Mouse (Mus musculus) forebrain, embryonic 10.5 days (tissue): ENCODE measurements around the gene Rnf167. TPM values are rescaled to one million over a fixed set of nuclear protein-coding genes. Genes with fewer than 3 reads are reported as not detected.

Experiments used
- DNase-seq: peaks from one replicate; pipeline ENCODE4 v3.0.0-alpha.2; 2017; ENCODE audit warnings: low spot score; ENCODE audit errors: extremely low spot score
- H3K27ac ChIP-seq: fragments of 300-500 bp; sonication (generic); 2 replicates; pipeline ENCODE4 v1.5.1; 2016; ENCODE audit warnings: mild to moderate bottlenecking
- H3K27me3 ChIP-seq: fragments of 300-500 bp; sonication (generic); 2 replicates; pipeline ENCODE4 v1.6.1; 2016; ENCODE audit warnings: mild to moderate bottlenecking; ENCODE audit not compliant: poor library complexity, severe bottlenecking
- H3K36me3 ChIP-seq: fragments of 300-500 bp; sonication (generic); replicated peaks from 2 replicates; pipeline ENCODE4 v1.6.1; 2016; ENCODE audit warnings: mild to moderate bottlenecking, moderate library complexity
- H3K4me1 ChIP-seq: fragments of 300-500 bp; sonication (generic); 2 replicates; pipeline ENCODE4 v1.6.1; 2016
- H3K4me3 ChIP-seq: fragments of 300-500 bp; sonication (generic); 2 replicates; pipeline ENCODE4 v1.5.1; 2016; ENCODE audit warnings: mild to moderate bottlenecking, moderate library complexity
- H3K9me3 ChIP-seq: fragments of 300-500 bp; sonication (generic); 2 replicates; pipeline ENCODE4 v1.6.1; 2016; ENCODE audit warnings: mild to moderate bottlenecking, moderate library complexity
- WGBS: fragments of 180-500 bp; shearing (Covaris S2); methylation state at CpG from one replicate; pipeline ENCODE4 v1.1.7; 2016; 5-methylcytosine and 5-hydroxymethylcytosine counted together
- polyA plus RNA-seq: library from polyadenylated mRNA; unstranded; fragments of >200 nt; fragmentation: Nextera tagmentation; extraction: Ambion mirVana; gene quantifications from 2 replicates; pipeline ENCODE4 v1.2.1, GENCODE M21; 2016

Rnf167 gene
- polyA plus RNA-seq, 1 experiment from 2014 or later = 71.3 TPM

DNA sequence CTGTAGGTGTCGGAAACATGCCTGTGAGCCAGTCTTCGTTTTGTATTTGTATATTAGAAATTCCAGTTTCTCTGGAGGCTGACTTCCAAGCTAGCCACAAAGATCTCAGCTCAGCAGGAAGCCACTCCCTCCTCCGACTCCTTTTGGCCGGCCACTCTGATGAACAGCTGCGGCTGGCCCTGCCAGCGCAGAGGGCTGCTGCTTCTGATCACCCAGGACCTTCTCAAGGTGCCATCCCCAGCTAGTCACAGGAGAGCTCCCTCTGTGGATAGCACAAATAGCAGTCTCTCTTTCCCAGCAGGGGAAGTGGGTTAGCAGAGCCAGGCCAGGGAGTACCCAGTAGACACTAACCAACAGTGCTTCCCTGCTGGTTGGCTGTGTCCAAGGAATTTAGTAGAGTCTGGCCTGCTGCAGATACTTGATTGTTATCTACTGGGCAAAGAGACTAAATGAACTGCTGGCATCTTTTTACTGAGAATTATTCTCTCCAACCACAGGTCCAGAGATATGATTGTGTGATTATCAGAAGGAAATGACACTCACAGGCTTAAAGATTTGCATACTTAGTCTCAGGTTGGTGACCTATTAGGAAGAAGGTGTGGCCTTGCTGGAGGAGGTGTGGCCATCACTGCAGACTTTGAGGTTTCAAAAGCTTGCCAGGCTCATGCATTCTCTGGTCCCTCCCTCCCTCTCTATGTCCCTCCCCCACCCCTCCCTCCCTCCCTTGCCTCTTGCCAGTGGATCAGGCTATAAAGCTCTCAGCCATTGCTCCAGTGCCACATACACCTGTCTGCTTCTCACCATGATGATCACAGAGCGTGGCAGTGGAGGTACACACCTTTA is 24.8 kb upstream of the Rnf167 start:
- H3K9me3 ChIP-seq = no peaks in the 10 kb centered on the region

GRCm38 (mm10) chr11:70623053-70623742 is 23.8 kb upstream of the Rnf167 start:
- no peak overlapping the region for H3K27ac ChIP-seq
- no peaks in the 10 kb centered on the region for H3K27me3 ChIP-seq
- H3K4me1 ChIP-seq = no peaks in the 10 kb centered on the region; the same call in 1 of the 2 replicates
- 86% methylated on average over 10 of the region's 10 CpGs for WGBS
- H3K9me3 ChIP-seq = no peaks in the 10 kb centered on the region
- H3K36me3 ChIP-seq = no peaks in the 10 kb centered on the region
- no peak overlapping the region for H3K4me3 ChIP-seq
- no peak for DNase-seq

More for the DNA sequence above, 24.8 kb upstream of the Rnf167 start:
- H3K4me1 ChIP-seq = no peaks in the 10 kb centered on the region; the same call in 1 of the 2 replicates
- no peak overlapping the region for H3K4me3 ChIP-seq
- no peaks in the 10 kb centered on the region for H3K36me3 ChIP-seq
- no peak overlapping the region for H3K27ac ChIP-seq
- no peak for DNase-seq
- 48% methylated on average over 7 of the region's 7 CpGs for WGBS
- H3K27me3 ChIP-seq = peaks cover 1% of the 10 kb centered on the region; the same call in 1 of the 2 replicates

- H3K4me3 ChIP-seq = no peak overlapping the region
- H3K4me1 ChIP-seq = no peaks in the 10 kb centered on the region; the same call in 1 of the 2 replicates
- H3K9me3 ChIP-seq = no peaks in the 10 kb centered on the region
- DNase-seq = peak; percentile 55
- no peaks in the 10 kb centered on the region for H3K27me3 ChIP-seq
- H3K27ac ChIP-seq = no peak overlapping the region
- 53% methylated on average over 4 of the region's 4 CpGs for WGBS
- H3K36me3 ChIP-seq = no peaks in the 10 kb centered on the region
Measured at GRCm38 (mm10) chr11:70625473-70625872, 21.6 kb upstream of the Rnf167 start.

- WGBS = 77% methylated on average over 4 of the region's 4 CpGs
- no peaks in the 10 kb centered on the region; the same call in 1 of the 2 replicates for H3K4me1 ChIP-seq
- no peaks in the 10 kb centered on the region for H3K36me3 ChIP-seq
- H3K9me3 ChIP-seq = no peaks in the 10 kb centered on the region
- no peaks in the 10 kb centered on the region for H3K27me3 ChIP-seq
- no peak for DNase-seq
- no peak overlapping the region for H3K4me3 ChIP-seq
- no peak overlapping the region for H3K27ac ChIP-seq
Measured at GRCm38 (mm10) chr11:70626877-70627276, 20.2 kb upstream of the Rnf167 start.

DNA sequence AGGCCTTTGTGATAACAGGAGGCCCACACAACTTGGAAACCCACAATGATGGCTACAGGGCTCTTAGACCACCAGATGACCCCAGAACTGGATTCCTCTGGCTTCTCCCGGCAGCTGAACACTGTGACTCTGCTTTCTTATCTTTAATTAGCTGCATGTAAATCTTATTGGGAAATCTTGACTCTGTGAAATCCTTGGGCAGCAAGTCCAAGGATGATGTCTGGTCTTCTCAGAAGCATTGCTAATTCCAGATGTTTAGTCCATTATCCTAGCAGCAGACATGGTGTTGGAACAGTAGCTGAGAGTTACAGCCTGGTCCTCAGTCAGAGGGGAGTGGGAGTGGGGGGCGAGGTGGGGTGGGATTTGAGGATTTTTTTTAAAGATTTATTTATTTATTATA is 18.6 kb upstream of the Rnf167 start:
- Histone ChIP-seq H3K27me3 (no peaks in the 10 kb centered on the region), H3K9me3 (no peaks in the 10 kb centered on the region), H3K4me1 (no peaks in the 10 kb centered on the region), H3K36me3 (no peaks in the 10 kb centered on the region), H3K27ac (no peak overlapping the region), H3K4me3 (no peak overlapping the region)
- WGBS = 85% methylated on average over 2 of the region's 2 CpGs
- no peak for DNase-seq

DNA sequence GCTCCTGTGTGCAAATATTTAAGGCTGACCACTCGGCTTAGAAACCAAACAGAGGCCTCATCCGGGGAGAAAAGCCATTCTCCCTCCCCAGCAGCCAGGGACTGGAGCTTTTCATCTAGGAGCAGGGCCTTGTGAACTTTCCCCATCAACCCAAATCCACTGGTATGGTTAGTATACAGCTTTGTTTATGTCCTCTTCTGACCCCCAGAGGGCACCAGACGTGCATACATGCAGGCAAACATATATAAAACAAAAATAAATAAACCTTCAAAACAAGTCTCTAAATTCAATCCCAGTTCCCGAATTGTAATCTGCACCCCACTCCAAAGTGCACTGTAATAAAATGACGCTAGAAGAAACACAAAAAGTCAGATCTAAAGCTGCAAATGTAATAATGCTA is 17.5 kb upstream of the Rnf167 start:
- 63% methylated on average over 5 of the region's 5 CpGs for WGBS
- H3K9me3 ChIP-seq = no peaks in the 10 kb centered on the region
- H3K36me3 ChIP-seq = no peaks in the 10 kb centered on the region
- H3K27me3 ChIP-seq = no peaks in the 10 kb centered on the region
- no peaks in the 10 kb centered on the region for H3K4me1 ChIP-seq
- no peak overlapping the region for H3K4me3 ChIP-seq
- no peak for DNase-seq
- H3K27ac ChIP-seq = no peak overlapping the region

DNA sequence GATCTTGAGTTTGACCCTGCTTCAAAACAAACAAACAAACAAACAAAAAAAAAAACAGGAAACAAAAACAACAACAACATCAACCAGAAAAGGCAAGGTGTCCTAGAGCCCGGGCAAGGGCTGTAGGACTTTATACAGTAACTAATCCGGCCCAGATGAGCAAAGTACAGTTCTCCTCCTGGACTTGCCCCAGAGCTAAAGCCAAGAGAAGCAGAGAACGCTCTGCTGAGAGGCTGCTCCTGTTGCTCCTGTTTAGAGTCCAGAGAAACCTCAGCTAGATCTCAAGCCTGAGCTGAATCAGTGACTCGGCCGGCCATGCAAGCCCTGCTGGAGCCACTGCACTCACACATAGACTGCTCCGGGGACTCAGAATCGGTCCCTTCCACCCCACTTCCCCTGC is 16.9 kb upstream of the Rnf167 start:
- H3K4me1 ChIP-seq = no peaks in the 10 kb centered on the region
- no peak for DNase-seq
- WGBS = 75% methylated on average over 7 of the region's 7 CpGs

DNA sequence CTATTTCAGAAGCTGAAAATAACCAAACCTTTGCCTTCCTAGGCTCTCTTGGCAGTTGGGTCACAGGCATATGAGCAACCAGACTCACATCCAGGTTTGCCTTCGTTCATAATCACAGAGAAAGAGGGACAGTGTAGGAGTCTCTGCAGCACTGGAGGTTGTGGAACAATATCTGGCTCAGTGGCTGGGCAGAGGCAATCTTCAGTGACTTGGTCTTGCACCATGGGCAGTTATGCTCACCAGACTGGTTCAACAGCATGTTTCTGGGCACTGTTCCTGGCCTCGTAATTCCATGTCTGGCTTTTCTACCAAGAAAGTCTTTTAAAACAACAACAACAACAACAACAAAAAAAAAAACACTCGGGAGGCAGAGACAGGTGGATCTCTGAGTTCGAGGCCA is 11.4 kb upstream of the Rnf167 start:
- Histone ChIP-seq H3K27me3 (no peaks in the 10 kb centered on the region), H3K4me3 (no peak overlapping the region), H3K9me3 (no peaks in the 10 kb centered on the region), H3K4me1 (no peaks in the 10 kb centered on the region), H3K36me3 (no peaks in the 10 kb centered on the region), H3K27ac (no peak overlapping the region)
- DNase-seq = no peak
- WGBS = 88% methylated on average over 4 of the region's 4 CpGs

More for the DNA sequence above, 16.9 kb upstream of the Rnf167 start:
- no peak overlapping the region for H3K4me3 ChIP-seq
- H3K27me3 ChIP-seq = no peaks in the 10 kb centered on the region
- no peaks in the 10 kb centered on the region for H3K36me3 ChIP-seq
- 0 out of 2 replicates have a peak overlapping the region, but pooled peaks have one; percentile 21 for H3K27ac ChIP-seq
- H3K9me3 ChIP-seq = no peaks in the 10 kb centered on the region

DNA sequence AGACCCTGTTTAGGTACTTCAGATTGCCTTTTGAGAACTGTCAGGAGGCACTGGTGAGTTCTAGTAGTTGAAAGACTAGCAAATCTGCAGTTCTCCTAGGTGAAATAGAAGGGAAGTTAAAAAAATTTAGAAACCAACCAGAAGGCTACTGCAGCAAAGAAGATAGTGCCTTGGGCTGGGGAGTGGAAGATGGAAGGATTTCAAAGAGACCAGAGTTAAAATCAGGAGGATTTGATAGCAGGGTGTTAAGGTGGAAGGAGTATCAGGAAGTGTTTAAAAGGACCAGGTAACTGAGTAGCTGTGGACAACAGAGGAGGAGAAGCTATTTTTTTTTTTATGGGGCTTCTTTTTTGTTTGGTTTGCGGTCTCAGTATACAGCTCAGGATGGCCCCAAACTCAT is 9.3 kb upstream of the Rnf167 start:
- Histone ChIP-seq H3K9me3 (no peaks in the 10 kb centered on the region), H3K27ac (no peak overlapping the region), H3K27me3 (no peaks in the 10 kb centered on the region), H3K36me3 (peaks cover 2% of the 10 kb centered on the region; the same call in 1 of the 2 replicates), H3K4me1 (no peaks in the 10 kb centered on the region), H3K4me3 (no peak overlapping the region)
- 95% methylated on average over 1 of the region's 1 CpGs for WGBS
- no peak for DNase-seq

- Histone ChIP-seq H3K36me3 (peaks cover 7% of the 10 kb centered on the region), H3K27ac (no peak overlapping the region), H3K27me3 (no peaks in the 10 kb centered on the region), H3K4me3 (no peak overlapping the region), H3K4me1 (no peaks in the 10 kb centered on the region), H3K9me3 (no peaks in the 10 kb centered on the region)
- WGBS = 83% methylated on average over 1 of the region's 1 CpGs
- DNase-seq = no peak
Measured at GRCm38 (mm10) chr11:70638293-70638692, 8.7 kb upstream of the Rnf167 start.

- H3K4me1 ChIP-seq = no peaks in the 10 kb centered on the region
- DNase-seq = no peak
- peaks cover 12% of the 10 kb centered on the region for H3K36me3 ChIP-seq
- H3K9me3 ChIP-seq = no peaks in the 10 kb centered on the region
- H3K4me3 ChIP-seq = no peak within 1 kb of the TSS
- no peak within 1 kb of the TSS for H3K27ac ChIP-seq
- 65% methylated on average over 5 of the region's 5 CpGs for WGBS
- no peaks in the 10 kb centered on the region for H3K27me3 ChIP-seq
Measured at GRCm38 (mm10) chr11:70638714-70639278, 8.2 kb upstream of the Rnf167 start, which contains the start of gene Gp1ba. Gene Gp1ba (plus strand): TSS chr11:70639122.

- Histone ChIP-seq H3K4me3 (no peak overlapping the region), H3K27ac (no peak overlapping the region), H3K4me1 (no peaks in the 10 kb centered on the region), H3K36me3 (peaks cover 24% of the 10 kb centered on the region), H3K9me3 (no peaks in the 10 kb centered on the region), H3K27me3 (no peaks in the 10 kb centered on the region)
- DNase-seq = no peak
- 85% methylated on average over 8 of the region's 8 CpGs for WGBS
Measured at GRCm38 (mm10) chr11:70639976-70640375, 7.1 kb upstream of the Rnf167 start.

GRCm38 (mm10) chr11:70641241-70641640 is 5.8 kb upstream of the Rnf167 start:
- Histone ChIP-seq H3K36me3 (peaks cover 34% of the 10 kb centered on the region), H3K4me1 (peaks cover 12% of the 10 kb centered on the region), H3K9me3 (no peaks in the 10 kb centered on the region), H3K27me3 (no peaks in the 10 kb centered on the region), H3K4me3 (no peak overlapping the region), H3K27ac (no peak overlapping the region)
- WGBS = 86% methylated on average over 7 of the region's 7 CpGs
- no peak for DNase-seq
